Mouse (Mus musculus) CH12.LX (cell line): ENCODE measurements around the gene Cldn14.

ENCODE experiments used
- CHD2 ChIP-seq: IDR thresholded peaks from 2 replicates; pipeline ENCODE4 v1.6.1; 2011; ENCODE audit warnings: low read length, improper control_type of control experiment
- CTCF ChIP-seq, 2 experiments: IDR thresholded peaks in 1 of 2; conservative IDR thresholded peaks in 1 of 2; 2 replicates each; pipeline ENCODE4 v1.5.1; 2011 to 2012; ENCODE audit warnings: low read depth in 2 of 2, low read length in 2 of 2, improper control_type of control experiment in 1 of 2, inconsistent platforms in 1 of 2, mild to moderate bottlenecking in 1 of 2, moderate library complexity in 1 of 2
- ELF1 ChIP-seq: IDR thresholded peaks from 2 replicates; pipeline ENCODE4 v1.6.1; 2014; ENCODE audit warnings: low read depth, mild to moderate bottlenecking, inconsistent platforms, low read length, improper control_type of control experiment
- MYC ChIP-seq: IDR thresholded peaks from 2 replicates; pipeline ENCODE4 v1.6.1; 2011; ENCODE audit warnings: low read depth, mild to moderate bottlenecking, improper control_type of control experiment, low read length
- POLR2A ChIP-seq: IDR thresholded peaks from 2 replicates; pipeline ENCODE4 v1.6.1; 2011; ENCODE audit warnings: low read depth, mild to moderate bottlenecking, improper control_type of control experiment, low read length

DNA sequence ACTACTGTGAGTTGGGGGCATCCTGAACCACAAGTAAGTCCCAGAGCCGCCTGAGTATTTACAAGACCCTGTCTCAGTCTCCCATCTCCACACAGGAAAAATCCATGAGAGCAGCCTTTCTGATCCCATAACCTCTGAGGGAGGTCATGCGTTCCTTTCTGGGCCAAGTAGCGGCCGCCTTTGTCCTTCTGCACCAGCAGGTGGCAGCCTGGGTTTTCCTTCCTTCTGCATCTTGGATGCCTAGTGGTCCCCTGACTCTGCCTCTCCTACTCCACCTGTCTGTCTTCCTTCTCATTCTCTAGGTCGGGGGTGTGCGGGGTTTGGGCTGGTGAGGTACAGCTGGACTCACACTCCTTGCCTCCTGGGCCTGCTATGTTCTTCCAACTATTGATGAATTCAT lies 105.6 kb downstream of the Cldn14 start:
- TF ChIP-seq POLR2A = no peak
- peak; percentile 46 to 91 for TF ChIP-seq CTCF (conservative IDR thresholded peaks at IDR 0.05 in 1 of 2, IDR thresholded peaks at IDR 0.05 in 1 of 2; ENCODE audit: low read depth in 2 of 2, low read length in 2 of 2)
- no peak for TF ChIP-seq ELF1
- no peak for TF ChIP-seq MYC
- TF ChIP-seq CHD2 = no peak
